Mouse (Mus musculus) C2C12 (cell line): ENCODE measurements around the gene Hoxc6.

Experiments
- MAX ChIP-seq: IDR thresholded peaks from one replicate; pipeline ENCODE4 v1.6.1; 2011; ENCODE audit warnings: mild to moderate bottlenecking, control low read depth
- MYOG ChIP-seq: IDR thresholded peaks from one replicate; pipeline ENCODE4 v1.6.1; 2011; ENCODE audit not compliant: control insufficient read depth, insufficient read length; ENCODE audit errors: extremely low read depth

- TF ChIP-seq MYOG (no peak), MAX (no peak)
Measured at GRCm38 (mm10) chr15:102963259-102963658, 34.8 kb upstream of the Hoxc6 start.
